Mouse (Mus musculus): ENCODE measurements around the gene Hmg20a. TPM values are rescaled to one million over a fixed set of nuclear protein-coding genes. Genes with fewer than 3 reads are reported as not detected.

The Hmg20a gene
- 38.6 TPM for polyA plus RNA-seq (2014; fragmentation: Illumina TruSeq; extraction: RNeasy Lipid Tissue Mini Kit (QIAGEN cat#74804); ENCODE audit: low read depth, low replicate concordance)

DNA sequence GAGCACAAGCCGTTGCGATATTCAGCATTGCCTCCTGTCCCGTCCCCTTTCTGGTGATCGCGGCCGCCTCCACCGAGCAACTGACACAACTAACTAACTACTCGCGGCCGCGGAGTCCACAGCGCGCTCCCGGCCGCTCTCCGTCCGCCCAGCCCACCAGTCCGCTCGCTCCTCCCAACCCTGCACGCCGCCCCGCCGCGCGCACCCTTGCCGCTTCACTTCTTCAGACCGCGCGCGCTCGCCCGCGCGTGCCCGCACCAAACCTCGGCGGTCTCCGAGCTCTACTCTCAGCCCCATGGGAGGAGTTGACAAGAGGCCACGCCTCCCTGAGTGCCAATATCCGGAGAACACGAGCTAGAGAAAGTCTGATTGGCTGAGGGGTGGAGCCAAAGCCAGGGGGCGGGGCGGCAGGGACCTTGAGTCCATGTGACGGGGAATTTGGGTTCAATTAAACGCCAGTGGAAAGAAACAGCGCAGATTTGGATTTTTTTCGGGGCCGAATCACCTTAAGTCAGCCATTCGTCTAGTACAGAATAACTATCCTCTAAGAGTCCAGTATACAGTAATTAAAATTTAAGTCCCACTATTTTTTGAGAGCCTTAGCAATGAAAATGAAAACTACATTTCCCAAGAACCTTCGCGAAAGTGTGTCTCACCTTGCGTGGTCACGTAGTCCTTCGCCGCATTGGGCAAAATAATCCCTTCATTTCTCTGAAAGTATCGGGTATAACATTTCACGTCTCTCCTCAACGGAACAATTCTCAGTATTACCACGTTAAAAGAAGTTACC lies at the start of gene Hmg20a, which contains the start of gene Peak1:
Hmg20a (plus strand) TSS at position 662 of the 790 bp plus-strand sequence.
Peak1 (minus strand) TSS at position 120 of the 790 bp plus-strand sequence.

Other genes with a start within 250 kb of the Hmg20a start
- gene Peak1, start 542 bp upstream of the Hmg20a start, polyA plus RNA-seq (2014; fragmentation: Illumina TruSeq; extraction: RNeasy Lipid Tissue Mini Kit (QIAGEN cat#74804); ENCODE audit: low read depth, low replicate concordance), result 44.0 TPM

Data from adrenal gland, adult 10 weeks (tissue).